ENCODE assay signal across 9 mouse cellular contexts in genomic region chr5:139118139-139118960, GRCm38 (mm10). TPM values are rescaled to one million over a fixed set of nuclear protein-coding genes. Genes with fewer than 3 reads are reported as not detected.
DNase-seq lines count a peak whose midpoint lies in the region; ATAC-seq and TF ChIP-seq lines count a peak whose summit lies in the region.
"Had no signal": no experiment of that assay in that cellular context is flagged by ENCODE, and none has a peak within 500 bp of the region (broad histone marks: within the 10 kb centered on the region; RNA-seq: fewer than 3 reads in every experiment).

No protein-coding gene starts in this region.

- no peaks in the 10 kb centered on the region for H3K36me3 ChIP-seq in heart, embryonic 10.5 days
- no peaks in the 10 kb centered on the region for H3K36me3 ChIP-seq in liver, postnatal 0 days (replicated peaks; ENCODE audit: insufficient read depth, low read length)

- H3K4me2 ChIP-seq in liver, postnatal 0 days (ENCODE audit: low read depth, low read length): no peak overlapping the region
- H3K4me2 ChIP-seq: embryonic facial prominence, embryonic 13.5 days had no signal

- ATAC-seq in liver, postnatal 0 days: no peak

- H3K27me3 ChIP-seq in heart, embryonic 10.5 days (ENCODE audit: insufficient read depth, poor library complexity, severe bottlenecking): no peaks in the 10 kb centered on the region
- H3K27me3 ChIP-seq in liver, postnatal 0 days (ENCODE audit: insufficient read depth, low read length): no peaks in the 10 kb centered on the region
- H3K27me3 ChIP-seq: embryonic facial prominence, embryonic 13.5 days had no signal

- H3K4me1 ChIP-seq in heart, embryonic 10.5 days: peaks cover 12% of the 10 kb centered on the region
- no peaks in the 10 kb centered on the region for H3K4me1 ChIP-seq in liver, postnatal 0 days (ENCODE audit: insufficient read depth)
- H3K4me1 ChIP-seq: embryonic facial prominence, embryonic 13.5 days had no signal

- TF ChIP-seq CTCF in liver, postnatal 0 days (IDR thresholded peaks at IDR 0.05; ENCODE audit: low read depth): no peak

- 60% methylated on average over 5 of the region's 5 CpGs for WGBS in heart, embryonic 10.5 days
- WGBS in liver, postnatal 0 days (ENCODE audit: insufficient replicate concordance): 67% methylated on average over 5 of the region's 5 CpGs

- H3K27ac ChIP-seq in heart, embryonic 10.5 days: 0 out of 2 replicates have a peak overlapping the region, but pooled peaks have one; percentile 16
- H3K27ac ChIP-seq in liver, postnatal 0 days (ENCODE audit: low read depth): no peak overlapping the region
- H3K27ac ChIP-seq: embryonic facial prominence, embryonic 13.5 days had no signal

- H3K9me3 ChIP-seq in heart, embryonic 10.5 days: no peaks in the 10 kb centered on the region
- H3K9me3 ChIP-seq in liver, postnatal 0 days (ENCODE audit: low read length): no peaks in the 10 kb centered on the region

- no peak overlapping the region for H3K9ac ChIP-seq in liver, postnatal 0 days (replicated peaks)
- H3K9ac ChIP-seq: embryonic facial prominence, embryonic 13.5 days had no signal

- DNase-seq in 3T3-L1 (ENCODE audit: low read depth, low spot score): peak; percentile 93
- peak; percentile 29 for DNase-seq in Muller cell, postnatal 12 days (ENCODE audit: inconsistent ontology term)
- no peak for DNase-seq in heart, embryonic 10.5 days (ENCODE audit: low spot score)
- peak; percentile 35 to 58 for DNase-seq in kidney, postnatal 25 days
- no peak for DNase-seq in right cerebral cortex, postnatal 14 days
- no peak for DNase-seq in right cerebral cortex, postnatal 4 days
- DNase-seq in liver, postnatal 0 days: no peak
- DNase-seq: thymus, postnatal 4 days had no signal

- no peak for TF ChIP-seq EP300 in liver, postnatal 0 days (IDR thresholded peaks at IDR 0.05; ENCODE audit: low read depth)

- H3K4me3 ChIP-seq in heart, embryonic 10.5 days: no peak overlapping the region
- no peak overlapping the region for H3K4me3 ChIP-seq in liver, postnatal 0 days (ENCODE audit: low read depth, low read length)
- H3K4me3 ChIP-seq: embryonic facial prominence, embryonic 13.5 days had no signal

RNA-seq across cellular contexts. Expression of gene Prkar1b, which starts 31.5 kb away (rescaled TPM):
- polyA plus RNA-seq in heart, embryonic 10.5 days (2016; fragmentation: Nextera tagmentation; extraction: Ambion mirVana): 7.4 and 8.3 TPM in 2 replicates
- polyA plus RNA-seq in liver, postnatal 0 days (2015; fragmentation: Nextera tagmentation; extraction: Ambion mirVana): 0.43 and 0.62 TPM in 2 replicates

RNA-seq across cellular contexts. Expression of gene Dnaaf5, which starts 31.7 kb away (rescaled TPM):
- polyA plus RNA-seq in heart, embryonic 10.5 days (2016; fragmentation: Nextera tagmentation; extraction: Ambion mirVana): 9.5 and 12.5 TPM in 2 replicates
- polyA plus RNA-seq in liver, postnatal 0 days (2015; fragmentation: Nextera tagmentation; extraction: Ambion mirVana): 1.3 and 1.4 TPM in 2 replicates

Comparison
In these comparisons a context has a peak if more than half of its experiments do, and no peak if none do; other contexts are left out.
1. DNase-seq: peak in 3T3-L1 (single experiment), Muller cell, postnatal 12 days (single experiment) and kidney, postnatal 25 days (2 of 2); none in heart, embryonic 10.5 days (single experiment), right cerebral cortex, postnatal 14 days (single experiment), right cerebral cortex, postnatal 4 days (single experiment) and liver, postnatal 0 days (single experiment).